Mouse (Mus musculus) neural tube, embryonic 14.5 days (tissue): ENCODE measurements around the gene Tarbp2. TPM values are rescaled to one million over a fixed set of nuclear protein-coding genes. Genes with fewer than 3 reads are reported as not detected.

Source experiments
- ATAC-seq: fragments of 200-750 bp; cut with Nextera tagmentation; 2 replicates; pipeline ENCODE4 v1.8.0; 2017; ENCODE audit warnings: low read depth, mild to moderate bottlenecking, moderate TSS enrichment, moderate library complexity
- H3K27ac ChIP-seq: fragments of 300-500 bp; sonication (generic); 2 replicates; pipeline ENCODE4 v1.5.1; 2014; ENCODE audit warnings: low read depth, mild to moderate bottlenecking, control low read depth, low read length, moderate library complexity, mixed read lengths
- H3K27me3 ChIP-seq: fragments of 300-500 bp; sonication (generic); 2 replicates; pipeline ENCODE4 v1.6.1; 2014; ENCODE audit warnings: low read length; ENCODE audit not compliant: control insufficient read depth, insufficient read depth
- H3K36me3 ChIP-seq: fragments of 300-500 bp; sonication (generic); 2 replicates; pipeline ENCODE4 v1.6.1; 2014; ENCODE audit warnings: low read length, mixed read lengths; ENCODE audit not compliant: control insufficient read depth, insufficient read depth
- H3K4me1 ChIP-seq: fragments of 300-500 bp; sonication (generic); 2 replicates; pipeline ENCODE4 v1.6.1; 2014; ENCODE audit warnings: low read length; ENCODE audit not compliant: control insufficient read depth, insufficient read depth
- H3K4me2 ChIP-seq: fragments of 300-500 bp; sonication (generic); 2 replicates; pipeline ENCODE4 v1.6.1; 2014; ENCODE audit warnings: mild to moderate bottlenecking, low read depth, low read length, control low read depth
- H3K4me3 ChIP-seq: fragments of 300-500 bp; sonication (generic); 2 replicates; pipeline ENCODE4 v1.5.1; 2014; ENCODE audit warnings: low read depth, low read length, control low read depth, mixed read lengths
- H3K9ac ChIP-seq: fragments of 300-500 bp; sonication (generic); replicated peaks from 2 replicates; pipeline ENCODE4 v1.6.1; 2014; ENCODE audit warnings: low read depth, mild to moderate bottlenecking, control low read depth, low read length, mixed read lengths
- H3K9me3 ChIP-seq: fragments of 300-500 bp; sonication (generic); 2 replicates; pipeline ENCODE4 v1.6.1; 2016; ENCODE audit warnings: low read length; ENCODE audit not compliant: control insufficient read depth
- WGBS: fragments of 180-500 bp; shearing (Covaris S2); extraction: QIAGEN DNeasy Blood & Tissue Kit; methylation state at CpG from one replicate; pipeline ENCODE4 v1.1.7; 2014; 5-methylcytosine and 5-hydroxymethylcytosine counted together
- polyA plus RNA-seq: library from polyadenylated mRNA; unstranded; fragments of >200 nt; fragmentation: Nextera tagmentation; extraction: Ambion mirVana; gene quantifications from 2 replicates; pipeline ENCODE4 v1.2.1, GENCODE M21; 2014

Tarbp2 gene
- polyA plus RNA-seq, 1 experiment from 2014 or later: 87.7 TPM

DNA sequence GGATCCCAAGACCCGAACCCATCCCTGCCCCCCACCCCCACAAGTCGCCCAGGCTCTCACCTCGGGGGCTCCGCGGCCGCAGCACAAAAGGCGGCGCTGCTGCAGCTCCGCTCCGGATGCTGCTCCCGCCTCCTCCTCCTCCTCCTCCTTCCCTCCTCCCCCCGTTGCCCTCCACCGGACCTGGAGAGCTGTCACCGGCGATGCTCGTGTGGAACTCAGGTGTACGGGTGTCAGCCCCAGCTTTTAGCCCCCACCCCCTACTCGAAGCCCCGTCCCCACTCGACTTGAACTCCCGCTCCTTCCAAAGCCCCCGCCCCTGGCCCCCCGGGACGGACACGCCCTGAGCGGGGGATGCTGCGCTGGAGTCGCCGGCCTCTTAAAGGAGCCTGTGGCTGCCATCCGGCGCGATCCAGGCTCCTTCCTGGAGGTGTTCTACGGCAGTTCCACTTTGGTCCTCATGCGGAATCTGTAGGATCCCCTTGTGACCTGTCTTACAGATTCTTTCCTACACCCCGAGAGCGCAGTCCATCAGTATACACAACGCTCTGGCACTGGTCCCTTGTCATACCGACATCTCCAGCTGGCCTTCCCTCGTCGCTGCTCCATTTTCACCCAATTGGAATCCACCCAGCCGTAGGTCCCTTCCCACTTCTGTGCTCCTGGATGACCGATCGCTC lies 1.1 kb upstream of the Tarbp2 start, which contains the start of gene Map3k12:
Map3k12 (minus strand) TSS at position 337 of the 677 bp plus-strand sequence.
- peaks cover 30% of the 10 kb centered on the region for H3K4me1 ChIP-seq
- H3K4me2 ChIP-seq: peak within 1 kb of the TSS; percentile 98
- H3K36me3 ChIP-seq: no peaks in the 10 kb centered on the region
- H3K9me3 ChIP-seq: no peaks in the 10 kb centered on the region
- no peaks in the 10 kb centered on the region for H3K27me3 ChIP-seq
- WGBS: under 1% methylated on average over 39 of the region's 43 CpGs
- peak within 1 kb of the TSS; percentile 98 for H3K27ac ChIP-seq
- peak within 1 kb of the TSS; percentile 73 for H3K9ac ChIP-seq
- peak; percentile 23 for ATAC-seq
- peak within 1 kb of the TSS; percentile 53 for H3K4me3 ChIP-seq

DNA sequence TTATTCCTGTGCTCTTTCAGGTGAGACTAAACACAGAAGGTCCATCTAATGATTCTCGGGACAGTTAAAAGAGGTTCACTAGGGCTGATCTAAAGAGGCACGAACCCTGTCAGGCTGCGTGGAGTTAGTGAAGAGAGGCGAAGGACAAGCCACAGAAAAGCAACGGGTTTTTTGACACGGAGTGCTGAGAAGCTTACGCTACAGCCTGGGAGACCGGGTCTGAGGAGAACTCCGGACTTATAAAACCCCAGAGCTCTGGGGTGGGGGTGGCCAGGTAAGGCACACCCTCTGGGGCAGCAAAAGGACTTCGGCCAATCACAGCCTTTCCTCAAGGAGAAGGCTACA lies 389 bp upstream of the Tarbp2 start:
- under 1% methylated on average over 10 of the region's 10 CpGs for WGBS
- H3K27ac ChIP-seq: peak overlapping the region; percentile 98

DNA sequence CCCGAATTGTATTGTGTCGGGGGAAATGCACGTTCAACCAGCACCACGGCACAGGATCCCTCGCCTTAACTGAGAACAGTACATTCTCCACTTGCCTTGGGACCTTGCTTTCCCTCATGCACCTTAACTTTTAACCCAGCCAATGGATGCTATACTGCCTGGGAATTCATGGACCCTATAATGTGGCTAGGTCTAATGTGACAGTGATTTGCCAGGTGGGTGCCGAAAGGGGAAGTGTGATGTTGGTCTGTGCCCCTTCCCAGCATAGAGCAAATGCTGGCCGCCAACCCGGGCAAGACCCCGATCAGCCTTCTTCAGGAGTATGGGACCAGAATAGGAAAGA lies 838 bp downstream of the Tarbp2 start:
- peak overlapping the region; percentile 57 for H3K4me2 ChIP-seq
- peak overlapping the region; percentile 98 for H3K27ac ChIP-seq
- peaks cover 20% of the 10 kb centered on the region for H3K4me1 ChIP-seq
- H3K9me3 ChIP-seq: no peaks in the 10 kb centered on the region
- H3K4me3 ChIP-seq: peak overlapping the region; percentile 53
- H3K27me3 ChIP-seq: no peaks in the 10 kb centered on the region
- 0 out of 2 replicates have a peak, but pooled peaks cover 4% of the 10 kb centered on the region for H3K36me3 ChIP-seq
- WGBS: 24% methylated on average over 9 of the region's 9 CpGs
- H3K9ac ChIP-seq: peak overlapping the region; percentile 81
- ATAC-seq: no peak

More for the DNA sequence above, 389 bp upstream of the Tarbp2 start:
- Histone ChIP-seq H3K9ac (peak overlapping the region; percentile 73), H3K4me1 (peaks cover 23% of the 10 kb centered on the region), H3K36me3 (no peaks in the 10 kb centered on the region), H3K4me2 (peak overlapping the region; percentile 98), H3K4me3 (peak overlapping the region; percentile 53), H3K9me3 (no peaks in the 10 kb centered on the region), H3K27me3 (no peaks in the 10 kb centered on the region)
- no peak for ATAC-seq

DNA sequence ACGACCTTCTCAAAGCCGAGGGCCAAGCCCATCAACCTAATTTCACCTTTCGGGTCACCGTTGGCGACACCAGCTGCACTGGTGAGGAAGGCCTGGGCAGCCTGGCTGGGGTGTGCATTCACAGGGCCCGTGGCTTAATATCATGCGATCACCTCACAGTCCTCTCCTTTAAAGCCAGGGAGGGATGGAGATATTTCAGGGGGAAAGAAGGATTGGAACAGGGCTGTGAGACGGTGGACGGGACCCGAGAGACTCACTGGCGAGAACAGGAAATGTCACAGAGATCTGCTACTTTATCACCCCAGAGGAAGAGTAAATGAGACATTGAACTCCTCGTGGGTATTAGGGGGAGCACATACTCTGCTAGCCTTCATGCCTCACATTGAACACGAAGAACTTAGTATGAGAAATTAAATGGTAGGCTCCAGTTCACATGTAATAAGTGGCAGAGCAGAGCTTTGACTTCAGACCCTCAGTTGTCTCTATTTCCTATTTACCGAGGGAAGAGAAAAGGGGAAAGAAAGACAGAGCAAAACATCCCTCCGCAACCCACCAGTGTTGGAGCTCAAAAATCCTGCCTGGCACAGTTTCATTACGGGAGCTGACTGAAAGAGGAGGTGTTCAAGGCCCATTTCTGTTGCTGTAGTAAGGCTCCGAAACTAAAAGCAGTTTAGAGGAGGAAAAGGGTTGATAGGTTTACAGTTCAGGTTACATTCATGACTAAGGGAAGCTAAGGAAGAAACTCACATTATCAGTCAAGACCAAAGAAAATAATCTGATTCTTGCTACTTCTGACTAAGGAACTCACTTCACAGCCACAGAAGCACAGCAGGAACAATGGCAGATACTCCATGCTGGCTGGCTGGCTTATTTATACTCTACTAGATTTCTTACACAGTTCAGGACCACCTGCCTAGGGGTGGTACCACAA lies 1.5 kb downstream of the Tarbp2 start:
- H3K9ac ChIP-seq: peak overlapping the region; percentile 81
- no peaks in the 10 kb centered on the region for H3K27me3 ChIP-seq
- peaks cover 20% of the 10 kb centered on the region for H3K4me1 ChIP-seq
- WGBS: 70% methylated on average over 15 of the region's 17 CpGs
- 0 out of 2 replicates have a peak, but pooled peaks cover 6% of the 10 kb centered on the region for H3K36me3 ChIP-seq
- H3K9me3 ChIP-seq: no peaks in the 10 kb centered on the region
- no peak for ATAC-seq
- H3K27ac ChIP-seq: peak overlapping the region; percentile 98
- H3K4me3 ChIP-seq: peak overlapping the region; percentile 53
- peak overlapping the region; percentile 57 for H3K4me2 ChIP-seq

DNA sequence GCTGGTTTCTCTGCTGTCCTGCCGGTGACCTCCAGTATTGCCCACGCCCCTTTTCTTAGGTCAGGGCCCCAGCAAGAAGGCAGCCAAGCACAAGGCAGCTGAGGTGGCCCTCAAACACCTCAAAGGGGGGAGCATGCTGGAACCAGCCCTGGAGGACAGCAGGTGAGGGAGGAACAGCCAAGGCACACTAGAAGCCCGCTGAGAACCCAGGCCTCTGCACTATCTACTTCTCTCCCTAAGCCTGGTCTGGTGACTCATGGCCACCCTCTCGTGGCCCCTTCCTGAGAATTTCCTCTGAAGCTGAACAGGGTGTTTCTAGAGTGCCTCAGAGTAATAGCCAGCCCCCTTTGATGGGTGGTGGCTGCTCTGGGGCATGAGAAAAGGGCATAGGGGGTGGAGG lies 2.4 kb downstream of the Tarbp2 start:
- Histone ChIP-seq H3K4me1 (peaks cover 18% of the 10 kb centered on the region), H3K4me2 (no peak overlapping the region), H3K36me3 (0 out of 2 replicates have a peak, but pooled peaks cover 6% of the 10 kb centered on the region), H3K4me3 (no peak overlapping the region), H3K27me3 (no peaks in the 10 kb centered on the region), H3K9ac (no peak overlapping the region), H3K27ac (no peak overlapping the region), H3K9me3 (no peaks in the 10 kb centered on the region)
- ATAC-seq: no peak
- 85% methylated on average over 4 of the region's 4 CpGs for WGBS

DNA sequence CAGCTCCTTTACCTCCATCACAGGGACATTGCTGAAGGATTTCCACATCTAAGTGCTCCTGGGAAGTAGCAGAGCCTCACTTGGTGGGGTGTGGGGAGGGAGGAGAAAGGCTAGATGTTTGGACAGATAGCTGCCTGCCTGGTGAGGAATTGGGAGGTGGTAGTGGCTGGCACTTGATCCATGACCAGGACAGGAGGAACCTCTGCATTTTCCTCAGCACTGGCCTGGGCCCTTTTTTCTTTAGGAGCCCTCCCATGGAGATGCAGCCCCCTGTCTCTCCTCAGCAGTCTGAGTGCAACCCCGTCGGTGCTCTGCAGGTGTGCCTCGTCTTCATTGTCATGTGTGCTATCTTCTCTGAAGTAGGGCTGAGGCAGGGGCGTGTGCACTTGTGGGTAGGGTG lies 3.5 kb downstream of the Tarbp2 start:
- Histone ChIP-seq H3K27ac (no peak overlapping the region), H3K4me1 (peaks cover 11% of the 10 kb centered on the region), H3K9ac (no peak overlapping the region), H3K9me3 (no peaks in the 10 kb centered on the region), H3K4me2 (no peak overlapping the region), H3K27me3 (no peaks in the 10 kb centered on the region), H3K36me3 (0 out of 2 replicates have a peak, but pooled peaks cover 6% of the 10 kb centered on the region), H3K4me3 (no peak overlapping the region)
- WGBS: 84% methylated on average over 4 of the region's 4 CpGs
- ATAC-seq: no peak

DNA sequence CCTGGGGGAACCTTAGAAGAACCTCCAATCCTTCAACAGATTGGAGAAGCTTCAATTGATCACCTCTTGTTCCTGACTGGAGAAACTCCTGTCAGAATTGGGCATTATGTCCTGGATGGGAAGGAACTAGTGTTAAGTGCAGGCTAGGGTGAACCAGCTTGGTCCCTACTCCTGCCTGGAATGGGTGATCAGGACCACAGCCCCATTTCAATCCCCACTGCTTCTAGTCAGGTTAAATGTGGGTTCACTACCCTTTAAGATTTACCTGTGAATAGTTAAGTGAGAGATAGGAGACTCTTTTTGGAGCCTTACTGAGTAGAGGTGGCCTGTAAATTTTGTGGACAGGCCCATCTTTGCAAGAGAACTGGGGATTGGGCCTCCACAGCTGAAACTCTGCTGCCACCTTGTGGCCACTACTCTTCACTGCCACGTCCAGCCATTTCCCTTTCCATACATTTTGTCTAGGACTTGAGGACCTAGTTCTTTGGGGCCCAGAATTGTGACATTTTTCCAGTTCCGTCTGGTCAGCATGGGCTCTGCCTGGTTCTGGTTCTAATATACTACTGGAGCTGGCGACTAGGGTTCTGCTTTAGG lies 7.0 kb downstream of the Tarbp2 start, which contains the start of gene Npff:
Npff (minus strand) TSS at position 51 of the 594 bp plus-strand sequence.
- no peak within 1 kb of the TSS for H3K4me3 ChIP-seq
- WGBS: 7% methylated on average over 3 of the region's 3 CpGs
- no peaks in the 10 kb centered on the region for H3K27me3 ChIP-seq
- ATAC-seq: peak; percentile 59
- peaks cover 11% of the 10 kb centered on the region for H3K36me3 ChIP-seq
- H3K4me2 ChIP-seq: 0 out of 2 replicates have a peak within 1 kb of the TSS, but pooled peaks have one; percentile 6
- peak within 1 kb of the TSS; percentile 22; the same call in 1 of the 2 replicates for H3K9ac ChIP-seq
- no peaks in the 10 kb centered on the region for H3K9me3 ChIP-seq
- H3K27ac ChIP-seq: no peak within 1 kb of the TSS; the same call in 1 of the 2 replicates
- H3K4me1 ChIP-seq: peaks cover under 1% of the 10 kb centered on the region

DNA sequence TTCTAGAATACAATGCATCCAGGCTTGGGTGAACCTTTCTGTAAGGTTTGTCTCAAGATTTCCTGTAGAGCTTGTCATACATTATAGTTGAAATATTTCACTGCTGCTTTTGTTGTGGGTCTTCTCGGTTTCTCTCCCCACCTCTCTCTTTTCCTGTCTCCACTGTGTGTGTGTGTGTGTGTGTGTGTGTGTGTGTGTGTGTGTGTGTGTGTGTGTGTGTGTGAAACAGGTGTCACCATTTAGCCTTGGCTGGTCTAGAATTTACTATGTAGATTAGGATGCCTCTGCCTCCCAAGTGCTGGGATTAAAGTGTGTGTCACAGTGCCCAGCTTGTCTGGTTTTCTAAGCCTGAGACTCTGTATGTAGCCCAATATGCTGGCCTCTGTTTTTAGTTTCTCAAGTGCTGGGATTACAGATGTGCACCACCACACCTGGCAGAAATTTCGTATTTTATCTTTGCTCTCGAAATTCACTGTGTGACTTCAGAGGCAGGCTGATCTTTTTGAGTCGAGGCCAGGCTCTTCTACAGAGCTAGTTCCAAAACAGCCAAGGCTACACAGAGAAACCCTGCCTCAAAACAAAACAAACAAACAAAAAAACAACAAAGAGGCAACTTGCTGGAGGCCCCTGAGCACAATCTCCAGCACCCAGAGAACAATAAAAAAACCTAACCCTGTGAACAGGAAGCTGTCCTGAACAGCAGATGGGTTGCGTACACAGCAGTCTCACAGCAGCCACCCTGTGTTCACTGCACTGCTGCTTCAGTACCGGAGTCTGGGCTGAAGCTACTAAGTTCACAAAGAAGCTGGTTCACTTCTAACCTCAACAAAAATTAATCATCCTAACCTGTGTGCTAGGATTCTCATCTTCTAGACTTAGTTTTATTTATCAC lies 8.4 kb downstream of the Tarbp2 start:
- H3K9me3 ChIP-seq: no peaks in the 10 kb centered on the region
- no peaks in the 10 kb centered on the region for H3K27me3 ChIP-seq
- no peak overlapping the region for H3K27ac ChIP-seq
- no peak overlapping the region for H3K4me3 ChIP-seq
- no peak overlapping the region for H3K9ac ChIP-seq
- peaks cover 12% of the 10 kb centered on the region for H3K36me3 ChIP-seq
- no peaks in the 10 kb centered on the region; the same call in 1 of the 2 replicates for H3K4me1 ChIP-seq
- H3K4me2 ChIP-seq: no peak overlapping the region
- 87% methylated on average over 6 of the region's 6 CpGs for WGBS
- ATAC-seq: no peak
